Mouse (Mus musculus): ENCODE results near the gene Cmtm4. TPM values are rescaled to one million over a fixed set of nuclear protein-coding genes. Genes with fewer than 3 reads are reported as not detected.

Cmtm4 gene
- total and polyA plus RNA-seq, 2 experiments = 9.8 to 10.0 TPM

GRCm38 (mm10) chr8:104439461-104439860 lies 43.9 kb upstream of the Cmtm4 start:
- peaks cover 17% of the 10 kb centered on the region; the same call in 1 of the 2 replicates for H3K79me2 ChIP-seq (ENCODE audit: control insufficient read depth, insufficient read depth, low read length)
- no peaks in the 10 kb centered on the region for H3K27me3 ChIP-seq (ENCODE audit: control insufficient read depth, insufficient read depth, low read length)
- peaks cover 13% of the 10 kb centered on the region for H3K4me1 ChIP-seq (ENCODE audit: control insufficient read depth, insufficient read depth, low read length)
- no peak overlapping the region for H3K4me3 ChIP-seq (ENCODE audit: insufficient read depth, low read depth, low read length)
- H3K9ac ChIP-seq (ENCODE audit: low read depth, low read length) = no peak overlapping the region
- WGBS = 94% methylated on average over 8 of the region's 8 CpGs
- TF ChIP-seq CTCF (IDR thresholded peaks at IDR 0.05; ENCODE audit: low read depth, low read length) (no peak), POLR2A (IDR thresholded peaks at IDR 0.05; ENCODE audit: extremely low read depth, insufficient read depth, low read length) (no peak)
- DNase-seq (ENCODE audit: extremely low read depth, low read depth, low spot score) = no peak
- H3K27ac ChIP-seq (replicated peaks; ENCODE audit: insufficient read depth, low read depth, low read length) = no peak overlapping the region
- H3K36me3 ChIP-seq (ENCODE audit: control insufficient read depth, insufficient read depth, low read length) = peaks cover 26% of the 10 kb centered on the region

DNA sequence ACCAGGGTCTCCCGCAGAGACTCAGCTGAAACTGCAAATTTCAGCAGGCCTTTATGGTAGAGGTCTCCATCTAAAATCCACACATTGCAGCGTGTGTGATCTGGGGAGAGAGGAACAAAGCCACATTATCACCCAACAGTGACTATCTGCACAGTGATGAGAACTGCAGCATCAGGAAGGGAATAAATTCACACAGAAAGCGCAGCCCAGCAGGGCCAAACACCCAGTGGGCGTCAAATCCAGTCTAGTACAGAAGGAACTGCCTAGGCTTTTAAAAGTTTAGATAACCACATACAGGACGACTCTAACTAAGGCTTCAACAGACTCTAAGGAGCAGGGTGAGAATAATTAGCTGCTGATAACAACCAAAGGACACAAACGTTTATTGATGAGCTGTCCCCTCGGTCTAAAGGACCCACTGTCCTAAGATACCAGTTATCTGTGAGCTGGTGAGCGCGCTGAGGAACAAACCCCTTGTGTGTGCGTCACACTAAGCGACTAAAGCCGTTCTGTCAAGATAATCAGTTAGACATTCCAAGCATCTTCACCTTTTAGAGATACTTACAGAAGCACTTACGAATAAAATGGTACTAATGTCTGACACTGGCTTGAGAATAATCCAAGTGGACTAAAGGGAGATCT lies 42.0 kb upstream of the Cmtm4 start:
- no peak overlapping the region for H3K4me3 ChIP-seq (ENCODE audit: insufficient read depth, low read depth, low read length)
- 92% methylated on average over 13 of the region's 13 CpGs for WGBS
- no peak overlapping the region for H3K27ac ChIP-seq (replicated peaks; ENCODE audit: insufficient read depth, low read depth, low read length)
- no peak for DNase-seq (ENCODE audit: extremely low read depth, low read depth, low spot score)
- peaks cover 17% of the 10 kb centered on the region; the same call in 1 of the 2 replicates for H3K79me2 ChIP-seq (ENCODE audit: control insufficient read depth, insufficient read depth, low read length)
- peaks cover 32% of the 10 kb centered on the region for H3K36me3 ChIP-seq (ENCODE audit: control insufficient read depth, insufficient read depth, low read length)
- H3K4me1 ChIP-seq (ENCODE audit: control insufficient read depth, insufficient read depth, low read length) = peaks cover 13% of the 10 kb centered on the region
- H3K9ac ChIP-seq (ENCODE audit: low read depth, low read length) = no peak overlapping the region
- no peak for TF ChIP-seq CTCF (IDR thresholded peaks at IDR 0.05; ENCODE audit: low read depth, low read length)
- no peak for TF ChIP-seq POLR2A (IDR thresholded peaks at IDR 0.05; ENCODE audit: extremely low read depth, insufficient read depth, low read length)
- no peaks in the 10 kb centered on the region for H3K27me3 ChIP-seq (ENCODE audit: control insufficient read depth, insufficient read depth, low read length)

GRCm38 (mm10) chr8:104436591-104436990 lies 41.0 kb upstream of the Cmtm4 start:
- peaks cover 36% of the 10 kb centered on the region for H3K36me3 ChIP-seq (ENCODE audit: control insufficient read depth, insufficient read depth, low read length)
- H3K27me3 ChIP-seq (ENCODE audit: control insufficient read depth, insufficient read depth, low read length) = no peaks in the 10 kb centered on the region
- no peak overlapping the region for H3K9ac ChIP-seq (ENCODE audit: low read depth, low read length)
- peaks cover 8% of the 10 kb centered on the region for H3K4me1 ChIP-seq (ENCODE audit: control insufficient read depth, insufficient read depth, low read length)
- H3K79me2 ChIP-seq (ENCODE audit: control insufficient read depth, insufficient read depth, low read length) = peaks cover 7% of the 10 kb centered on the region; the same call in 1 of the 2 replicates
- no peak overlapping the region for H3K27ac ChIP-seq (replicated peaks; ENCODE audit: insufficient read depth, low read depth, low read length)
- TF ChIP-seq CTCF (IDR thresholded peaks at IDR 0.05; ENCODE audit: low read depth, low read length) (no peak), POLR2A (IDR thresholded peaks at IDR 0.05; ENCODE audit: extremely low read depth, insufficient read depth, low read length) (no peak)
- H3K4me3 ChIP-seq (ENCODE audit: insufficient read depth, low read depth, low read length) = no peak overlapping the region
- 81% methylated on average over 4 of the region's 4 CpGs for WGBS
- DNase-seq (ENCODE audit: extremely low read depth, low read depth, low spot score) = no peak

DNA sequence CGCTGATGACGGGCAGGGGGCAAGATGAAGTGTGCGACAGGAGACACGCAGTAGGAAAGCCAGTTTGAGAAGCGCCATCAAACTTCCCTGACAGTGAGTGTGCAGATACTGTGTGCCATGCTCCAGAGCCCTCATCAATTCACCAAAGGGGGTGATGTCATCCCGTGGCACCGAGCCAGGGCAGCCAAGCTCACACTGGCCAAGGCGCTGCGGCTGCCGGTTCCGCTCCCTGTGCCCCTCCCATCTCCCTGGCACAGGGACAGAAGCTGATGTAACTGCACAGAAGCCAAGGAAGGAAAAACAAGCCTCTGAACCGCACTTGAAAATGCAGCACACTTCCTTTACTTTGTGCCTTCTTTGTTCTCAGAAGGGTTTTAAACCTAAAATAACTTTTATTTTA lies 40.4 kb upstream of the Cmtm4 start:
- no peak overlapping the region for H3K9ac ChIP-seq (ENCODE audit: low read depth, low read length)
- peaks cover 39% of the 10 kb centered on the region for H3K36me3 ChIP-seq (ENCODE audit: control insufficient read depth, insufficient read depth, low read length)
- no peak overlapping the region for H3K4me3 ChIP-seq (ENCODE audit: insufficient read depth, low read depth, low read length)
- H3K27me3 ChIP-seq (ENCODE audit: control insufficient read depth, insufficient read depth, low read length) = no peaks in the 10 kb centered on the region
- TF ChIP-seq POLR2A (IDR thresholded peaks at IDR 0.05; ENCODE audit: extremely low read depth, insufficient read depth, low read length) = no peak
- no peak for TF ChIP-seq CTCF (IDR thresholded peaks at IDR 0.05; ENCODE audit: low read depth, low read length)
- WGBS = 34% methylated on average over 12 of the region's 12 CpGs
- peaks cover 3% of the 10 kb centered on the region; the same call in 1 of the 2 replicates for H3K79me2 ChIP-seq (ENCODE audit: control insufficient read depth, insufficient read depth, low read length)
- DNase-seq (ENCODE audit: extremely low read depth, low read depth, low spot score) = peak; percentile 78
- H3K27ac ChIP-seq (replicated peaks; ENCODE audit: insufficient read depth, low read depth, low read length) = no peak overlapping the region
- 0 out of 2 replicates have a peak, but pooled peaks cover 4% of the 10 kb centered on the region for H3K4me1 ChIP-seq (ENCODE audit: control insufficient read depth, insufficient read depth, low read length)

- Histone ChIP-seq H3K4me3 (ENCODE audit: insufficient read depth, low read depth, low read length) (no peak overlapping the region), H3K79me2 (ENCODE audit: control insufficient read depth, insufficient read depth, low read length) (peaks cover 2% of the 10 kb centered on the region; the same call in 1 of the 2 replicates), H3K27me3 (ENCODE audit: control insufficient read depth, insufficient read depth, low read length) (no peaks in the 10 kb centered on the region), H3K9ac (ENCODE audit: low read depth, low read length) (no peak overlapping the region), H3K4me1 (ENCODE audit: control insufficient read depth, insufficient read depth, low read length) (0 out of 2 replicates have a peak, but pooled peaks cover 4% of the 10 kb centered on the region), H3K27ac (replicated peaks; ENCODE audit: insufficient read depth, low read depth, low read length) (no peak overlapping the region), H3K36me3 (ENCODE audit: control insufficient read depth, insufficient read depth, low read length) (peaks cover 44% of the 10 kb centered on the region)
- WGBS = 92% methylated on average over 18 of the region's 18 CpGs
- no peak for DNase-seq (ENCODE audit: extremely low read depth, low read depth, low spot score)
- TF ChIP-seq POLR2A (IDR thresholded peaks at IDR 0.05; ENCODE audit: extremely low read depth, insufficient read depth, low read length) = no peak
- TF ChIP-seq CTCF (IDR thresholded peaks at IDR 0.05; ENCODE audit: low read depth, low read length) = no peak
Observed at GRCm38 (mm10) chr8:104434826-104435354, 39.3 kb upstream of the Cmtm4 start.

GRCm38 (mm10) chr8:104434275-104434674 lies 38.7 kb upstream of the Cmtm4 start:
- DNase-seq (ENCODE audit: extremely low read depth, low read depth, low spot score) = no peak
- H3K79me2 ChIP-seq (ENCODE audit: control insufficient read depth, insufficient read depth, low read length) = peaks cover 2% of the 10 kb centered on the region; the same call in 1 of the 2 replicates
- WGBS = 93% methylated on average over 4 of the region's 4 CpGs
- H3K9ac ChIP-seq (ENCODE audit: low read depth, low read length) = no peak overlapping the region
- H3K27ac ChIP-seq (replicated peaks; ENCODE audit: insufficient read depth, low read depth, low read length) = no peak overlapping the region
- peaks cover 43% of the 10 kb centered on the region for H3K36me3 ChIP-seq (ENCODE audit: control insufficient read depth, insufficient read depth, low read length)
- no peaks in the 10 kb centered on the region for H3K27me3 ChIP-seq (ENCODE audit: control insufficient read depth, insufficient read depth, low read length)
- TF ChIP-seq POLR2A (IDR thresholded peaks at IDR 0.05; ENCODE audit: extremely low read depth, insufficient read depth, low read length) (no peak), CTCF (IDR thresholded peaks at IDR 0.05; ENCODE audit: low read depth, low read length) (no peak)
- H3K4me1 ChIP-seq (ENCODE audit: control insufficient read depth, insufficient read depth, low read length) = 0 out of 2 replicates have a peak, but pooled peaks cover 4% of the 10 kb centered on the region
- no peak overlapping the region for H3K4me3 ChIP-seq (ENCODE audit: insufficient read depth, low read depth, low read length)
